Mouse (Mus musculus): ENCODE results near the gene Slco1a4. TPM values are rescaled to one million over a fixed set of nuclear protein-coding genes. Genes with fewer than 3 reads are reported as not detected.
"Not testable (repeated sequence)": the region's sequence is repeated elsewhere in the genome, so short reads cannot be mapped to it uniquely, and the experiment has no call there.

Slco1a4 gene
- 0.38 TPM in 1 of 2 replicates, not detected in the other for polyA plus RNA-seq (2016; fragmentation: Nextera tagmentation; extraction: Ambion mirVana)

DNA sequence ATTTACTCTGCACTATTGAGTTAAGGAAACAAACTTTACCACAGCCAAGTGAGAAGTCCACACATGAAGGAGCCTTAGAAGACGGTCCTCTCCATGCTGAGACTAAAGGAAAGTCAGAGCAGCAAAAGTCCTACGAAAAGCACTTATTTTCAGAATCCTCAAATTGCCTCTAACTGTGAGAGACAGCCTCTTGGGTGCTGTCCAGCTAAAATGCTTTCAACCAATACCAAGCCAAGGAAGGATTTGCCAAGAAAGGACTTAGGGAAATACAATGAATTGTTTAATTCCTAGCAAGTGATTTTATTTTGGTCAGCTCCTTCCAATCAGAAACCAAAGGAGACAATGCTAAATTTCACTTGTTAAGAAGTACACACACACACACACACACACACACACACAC, at the start of gene Slco1a4:
Gene Slco1a4 (minus strand): TSS at position 115 of the 400 bp plus-strand sequence.
- WGBS: 84% methylated on average over 2 of the region's 2 CpGs

DNA sequence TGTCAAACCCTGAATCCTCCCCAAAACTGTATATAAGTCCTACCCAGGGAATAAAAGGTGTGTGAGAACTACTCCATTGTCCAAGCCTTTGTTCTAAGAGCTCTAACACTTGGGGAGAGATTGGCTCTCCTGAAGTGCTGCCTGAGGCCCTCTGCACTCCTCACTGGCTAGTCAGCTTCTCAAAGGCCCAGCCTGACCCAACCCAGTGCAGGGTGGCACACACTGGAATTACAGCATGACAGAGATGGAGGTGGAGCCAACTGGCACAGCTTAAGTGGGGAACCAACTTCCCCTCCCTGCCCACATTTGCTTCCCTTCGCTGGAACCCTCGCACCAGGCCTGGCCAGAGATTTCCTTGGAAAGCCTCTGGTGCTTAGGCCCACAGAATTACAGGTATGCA, 42.2 kb upstream of the Slco1a4 start:
- ATAC-seq (ENCODE audit: low FRiP score): no peak
- H3K9ac ChIP-seq: no peak overlapping the region
- no peak overlapping the region for H3K4me3 ChIP-seq (replicated peaks)
- H3K27me3 ChIP-seq: no peaks in the 10 kb centered on the region
- H3K27ac ChIP-seq: no peak overlapping the region
- H3K4me2 ChIP-seq: no peak overlapping the region
- WGBS: 48% methylated on average over 2 of the region's 2 CpGs
- no peaks in the 10 kb centered on the region for H3K4me1 ChIP-seq
- no peaks in the 10 kb centered on the region for H3K9me3 ChIP-seq
- no peaks in the 10 kb centered on the region for H3K36me3 ChIP-seq (replicated peaks)

More for the DNA sequence above, at the start of gene Slco1a4:
- Histone ChIP-seq H3K4me2 (no peak within 1 kb of the TSS), H3K9ac (no peak within 1 kb of the TSS), H3K4me1 (no peaks in the 10 kb centered on the region), H3K4me3 (replicated peaks) (no peak within 1 kb of the TSS), H3K27me3 (no peaks in the 10 kb centered on the region), H3K27ac (no peak within 1 kb of the TSS), H3K9me3 (no peaks in the 10 kb centered on the region), H3K36me3 (replicated peaks) (no peaks in the 10 kb centered on the region)
- no peak for ATAC-seq (ENCODE audit: low FRiP score)

DNA sequence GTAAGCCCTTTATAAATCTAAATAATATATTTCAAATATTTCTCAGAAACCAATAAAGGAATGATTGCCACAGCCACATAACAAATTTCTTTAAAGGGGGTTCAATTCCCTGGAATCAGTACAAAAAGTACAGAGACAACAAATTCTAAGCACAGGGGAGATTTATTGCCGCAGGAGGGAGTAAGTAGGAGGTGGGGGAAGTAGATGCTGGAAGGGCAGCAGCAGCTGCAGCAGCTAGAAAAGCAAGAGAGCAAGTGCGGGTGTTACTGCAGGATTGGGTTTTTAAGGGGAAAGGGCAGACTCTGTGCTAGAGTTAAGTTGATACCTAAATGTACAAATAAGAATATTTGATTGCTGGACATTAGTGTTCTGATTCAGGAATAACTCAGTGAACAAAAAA, 33.7 kb upstream of the Slco1a4 start:
- Histone ChIP-seq H3K27me3 (no peaks in the 10 kb centered on the region), H3K4me2 (no peak overlapping the region), H3K36me3 (replicated peaks) (no peaks in the 10 kb centered on the region), H3K9me3 (no peaks in the 10 kb centered on the region), H3K4me1 (no peaks in the 10 kb centered on the region), H3K9ac (no peak overlapping the region), H3K27ac (no peak overlapping the region), H3K4me3 (replicated peaks) (no peak overlapping the region)
- WGBS: 76% methylated on average over 2 of the region's 2 CpGs
- no peak for ATAC-seq (ENCODE audit: low FRiP score)

DNA sequence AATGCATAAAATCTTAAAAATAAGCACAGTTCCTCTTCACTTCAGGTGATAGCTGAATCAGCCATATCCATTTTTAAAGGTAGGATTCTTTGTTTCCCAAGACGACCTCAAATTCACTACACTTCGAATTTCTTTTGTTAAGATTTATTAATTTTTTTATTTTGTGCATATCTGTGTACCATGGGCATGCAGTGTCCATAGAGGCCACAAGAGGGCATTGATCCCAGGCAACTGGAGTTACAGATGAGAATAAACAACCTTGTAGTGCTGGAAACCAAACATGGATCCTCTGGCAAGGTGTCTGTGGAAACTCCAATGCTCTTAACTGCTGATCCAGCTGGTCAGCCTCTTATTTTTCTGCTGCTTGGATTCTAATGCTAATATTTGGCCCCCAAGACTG, 32.2 kb upstream of the Slco1a4 start:
- H3K9me3 ChIP-seq: no peaks in the 10 kb centered on the region
- no peaks in the 10 kb centered on the region for H3K4me1 ChIP-seq
- no peak overlapping the region for H3K4me2 ChIP-seq
- 71% methylated on average over 2 of the region's 2 CpGs for WGBS
- H3K9ac ChIP-seq: no peak overlapping the region
- no peaks in the 10 kb centered on the region for H3K36me3 ChIP-seq (replicated peaks)
- no peak overlapping the region for H3K27ac ChIP-seq
- ATAC-seq (ENCODE audit: low FRiP score): no peak
- no peaks in the 10 kb centered on the region for H3K27me3 ChIP-seq
- no peak overlapping the region for H3K4me3 ChIP-seq (replicated peaks)

DNA sequence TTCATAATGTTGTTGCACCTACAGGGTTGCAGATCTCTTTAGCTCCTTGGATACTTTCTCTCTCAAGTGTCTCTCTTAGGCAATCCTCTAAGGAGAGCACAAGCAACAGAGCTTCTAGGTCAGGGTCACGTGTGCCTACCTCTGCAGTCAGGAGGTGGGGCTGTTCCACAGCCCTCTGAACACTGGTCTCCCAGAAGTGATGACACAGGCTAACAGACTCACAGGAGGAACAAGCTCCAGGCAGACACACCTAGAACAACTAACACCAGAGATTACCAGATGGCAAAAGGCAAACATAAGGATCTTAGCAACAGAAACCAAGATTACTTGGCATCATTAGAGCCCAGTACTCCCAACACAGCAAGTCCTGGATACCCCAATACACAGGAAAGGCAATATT, 26.6 kb upstream of the Slco1a4 start:
- H3K4me2 ChIP-seq: no peak overlapping the region
- 74% methylated on average over 1 of the region's 1 CpGs for WGBS
- ATAC-seq (ENCODE audit: low FRiP score): no peak
- no peak overlapping the region for H3K9ac ChIP-seq
- no peaks in the 10 kb centered on the region for H3K4me1 ChIP-seq
- no peaks in the 10 kb centered on the region for H3K36me3 ChIP-seq (replicated peaks)
- H3K4me3 ChIP-seq (replicated peaks): no peak overlapping the region
- H3K27ac ChIP-seq: no peak overlapping the region
- no peaks in the 10 kb centered on the region for H3K9me3 ChIP-seq
- no peaks in the 10 kb centered on the region for H3K27me3 ChIP-seq

DNA sequence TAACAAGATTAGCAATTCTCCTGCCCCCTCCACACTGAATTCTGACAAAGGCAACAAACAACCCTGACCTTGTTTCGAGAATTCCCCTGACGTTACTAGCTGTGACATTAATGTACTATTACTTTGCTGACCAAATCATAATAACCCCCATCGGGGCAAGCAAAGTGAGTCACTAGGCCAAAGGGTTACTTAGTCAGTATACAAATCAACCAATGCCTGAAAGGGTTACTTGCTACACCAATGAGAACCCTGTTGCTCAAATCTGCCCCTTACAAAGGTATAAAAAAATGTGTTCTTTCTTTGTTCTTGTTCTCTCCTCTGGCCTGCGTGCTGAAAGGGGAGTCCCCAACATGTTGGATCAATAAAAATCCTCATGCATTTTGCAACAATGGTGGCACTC, 19.7 kb upstream of the Slco1a4 start:
- H3K4me1 ChIP-seq; H3K9me3 ChIP-seq; H3K36me3 ChIP-seq (replicated peaks); H3K4me3 ChIP-seq (replicated peaks); H3K27me3 ChIP-seq; H3K27ac ChIP-seq; ATAC-seq (ENCODE audit: low FRiP score); H3K9ac ChIP-seq; H3K4me2 ChIP-seq: not testable (repeated sequence)
- WGBS: 79% methylated on average over 4 of the region's 4 CpGs

DNA sequence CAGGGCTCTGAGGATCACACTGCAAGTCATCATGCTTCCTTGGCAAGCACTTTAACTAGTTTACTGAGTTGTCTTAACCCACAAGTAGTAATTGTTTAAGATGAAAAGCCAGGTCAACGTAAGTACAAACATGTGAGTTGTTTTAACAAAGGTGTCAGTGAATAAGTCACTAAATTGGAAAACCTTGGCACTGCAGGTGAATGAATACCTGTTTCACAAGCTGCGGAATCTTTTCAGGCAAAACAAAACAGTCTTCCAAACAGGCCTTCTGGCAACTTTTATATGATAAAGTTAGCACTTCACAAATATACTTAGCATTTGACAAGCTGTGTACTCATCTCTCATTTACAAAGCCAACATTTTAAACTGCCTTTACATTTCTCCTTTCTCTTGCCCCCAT, 15.7 kb upstream of the Slco1a4 start:
- Histone ChIP-seq H3K27me3 (no peaks in the 10 kb centered on the region), H3K27ac (no peak overlapping the region), H3K36me3 (replicated peaks) (no peaks in the 10 kb centered on the region), H3K4me1 (no peaks in the 10 kb centered on the region), H3K9ac (no peak overlapping the region), H3K4me3 (replicated peaks) (no peak overlapping the region), H3K4me2 (no peak overlapping the region), H3K9me3 (no peaks in the 10 kb centered on the region)
- ATAC-seq (ENCODE audit: low FRiP score): no peak
- WGBS: 75% methylated on average over 2 of the region's 2 CpGs

DNA sequence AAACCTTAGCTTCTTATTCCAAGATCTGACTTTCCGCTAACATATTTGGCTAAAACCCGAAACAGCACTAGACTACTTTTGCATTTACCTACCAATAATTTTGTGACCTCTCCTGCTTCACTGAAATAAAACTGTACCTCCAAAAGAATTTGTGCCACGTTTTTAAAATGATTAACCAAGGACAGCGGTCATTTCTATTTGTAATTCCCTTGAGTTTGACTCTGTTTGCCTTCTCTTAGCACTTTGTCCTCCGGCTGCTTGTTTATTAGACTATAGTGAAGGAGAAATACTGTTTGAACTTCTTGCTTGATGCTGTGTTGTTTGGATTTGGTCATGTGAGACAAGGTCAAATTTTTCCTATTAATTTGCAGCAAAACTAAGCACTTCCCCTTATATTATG, 12.7 kb upstream of the Slco1a4 start:
- Histone ChIP-seq H3K27ac (no peak overlapping the region), H3K27me3 (no peaks in the 10 kb centered on the region), H3K4me3 (replicated peaks) (no peak overlapping the region), H3K4me1 (no peaks in the 10 kb centered on the region), H3K4me2 (no peak overlapping the region), H3K9ac (no peak overlapping the region), H3K9me3 (no peaks in the 10 kb centered on the region), H3K36me3 (replicated peaks) (no peaks in the 10 kb centered on the region)
- ATAC-seq (ENCODE audit: low FRiP score): no peak
- WGBS: 86% methylated on average over 5 of the region's 5 CpGs

DNA sequence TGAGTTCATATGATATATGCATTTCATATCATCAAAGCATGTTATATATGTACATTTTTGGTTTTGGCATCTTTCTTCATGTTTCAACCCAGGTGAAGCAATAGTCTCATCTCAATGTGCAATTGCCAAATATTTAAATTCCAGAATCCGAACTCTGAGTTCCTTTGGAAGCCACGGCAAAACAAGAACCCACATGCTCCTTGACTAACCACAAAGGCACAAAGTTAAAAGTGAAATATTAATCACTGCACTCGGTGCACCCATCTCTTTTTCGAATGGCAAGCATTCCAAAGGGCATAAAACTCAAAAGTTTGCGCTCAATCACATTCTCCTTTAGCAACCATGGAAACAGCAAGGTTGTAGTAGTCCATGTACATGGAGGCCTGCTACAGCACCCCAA, 10.0 kb upstream of the Slco1a4 start:
- H3K4me2 ChIP-seq: no peak overlapping the region
- no peak overlapping the region for H3K9ac ChIP-seq
- no peaks in the 10 kb centered on the region for H3K36me3 ChIP-seq (replicated peaks)
- H3K4me1 ChIP-seq: no peaks in the 10 kb centered on the region
- H3K27me3 ChIP-seq: no peaks in the 10 kb centered on the region
- WGBS: 91% methylated on average over 5 of the region's 5 CpGs
- ATAC-seq (ENCODE audit: low FRiP score): no peak
- H3K4me3 ChIP-seq (replicated peaks): no peak overlapping the region
- no peaks in the 10 kb centered on the region for H3K9me3 ChIP-seq
- no peak overlapping the region for H3K27ac ChIP-seq

DNA sequence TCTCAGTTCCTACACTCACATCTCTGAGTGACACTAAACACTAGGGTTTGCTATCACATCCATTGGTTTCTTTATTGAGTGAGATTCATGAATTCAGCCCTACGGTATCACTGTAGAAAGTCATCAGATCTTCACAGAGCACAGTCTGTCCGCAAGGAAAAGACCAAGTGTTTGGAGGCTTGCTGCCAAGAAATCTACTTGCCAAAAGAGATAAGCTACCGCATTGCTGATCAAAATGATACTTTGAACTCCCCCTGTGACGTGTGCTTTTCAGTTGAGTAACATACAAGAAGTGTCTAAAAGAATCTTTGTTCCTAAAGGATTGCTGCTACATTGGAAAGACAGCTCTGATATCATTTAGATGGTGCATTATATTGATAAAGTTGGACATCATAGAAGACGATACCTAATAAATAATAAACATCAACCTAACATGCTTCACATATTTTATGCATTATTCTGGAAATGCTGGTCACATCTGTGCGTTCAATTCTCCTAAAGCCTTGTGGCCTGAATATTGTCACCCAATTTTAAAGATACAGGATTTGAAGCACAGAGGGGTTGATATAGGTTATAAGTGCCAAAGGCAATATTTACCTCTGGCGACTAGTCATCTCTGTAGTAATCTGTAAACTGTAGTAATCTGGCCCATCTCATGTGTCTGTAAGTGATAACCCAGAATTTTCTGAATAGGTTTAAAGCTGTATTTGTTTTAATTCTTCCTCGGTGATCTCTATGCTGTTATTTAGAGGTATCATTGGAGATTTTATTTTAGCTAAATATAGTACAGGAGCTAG, 1.9 kb upstream of the Slco1a4 start:
- no peak overlapping the region for H3K4me3 ChIP-seq (replicated peaks)
- ATAC-seq (ENCODE audit: low FRiP score): no peak
- WGBS: 87% methylated on average over 8 of the region's 8 CpGs
- no peaks in the 10 kb centered on the region for H3K27me3 ChIP-seq
- H3K9ac ChIP-seq: no peak overlapping the region
- no peaks in the 10 kb centered on the region for H3K4me1 ChIP-seq
- H3K27ac ChIP-seq: no peak overlapping the region
- H3K4me2 ChIP-seq: no peak overlapping the region
- H3K9me3 ChIP-seq: no peaks in the 10 kb centered on the region
- H3K36me3 ChIP-seq (replicated peaks): no peaks in the 10 kb centered on the region

DNA sequence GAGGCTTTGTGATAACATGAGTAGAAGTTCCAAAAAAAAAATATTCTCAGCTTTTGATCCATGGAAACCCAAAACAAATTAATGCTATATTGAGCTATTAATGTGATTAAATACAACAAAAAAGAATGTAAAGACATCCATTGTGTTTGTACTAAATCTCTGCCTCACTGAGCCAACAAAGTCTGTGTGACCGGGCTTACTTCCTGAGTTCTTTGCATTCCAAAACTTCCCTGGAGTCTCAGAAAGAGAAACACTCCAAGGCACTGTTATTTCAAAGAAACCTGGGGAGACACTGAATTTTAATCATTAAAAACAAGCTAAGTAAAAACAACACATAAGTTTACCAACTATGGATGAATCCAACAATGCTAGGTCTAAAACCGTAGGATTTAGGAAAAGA, 2.4 kb downstream of the Slco1a4 start:
- no peaks in the 10 kb centered on the region for H3K9me3 ChIP-seq
- H3K4me1 ChIP-seq: no peaks in the 10 kb centered on the region
- WGBS: 47% methylated on average over 2 of the region's 2 CpGs
- no peak overlapping the region for H3K9ac ChIP-seq
- no peak overlapping the region for H3K27ac ChIP-seq
- H3K4me3 ChIP-seq (replicated peaks): no peak overlapping the region
- no peak overlapping the region for H3K4me2 ChIP-seq
- H3K27me3 ChIP-seq: no peaks in the 10 kb centered on the region
- ATAC-seq (ENCODE audit: low FRiP score): no peak
- H3K36me3 ChIP-seq (replicated peaks): no peaks in the 10 kb centered on the region

DNA sequence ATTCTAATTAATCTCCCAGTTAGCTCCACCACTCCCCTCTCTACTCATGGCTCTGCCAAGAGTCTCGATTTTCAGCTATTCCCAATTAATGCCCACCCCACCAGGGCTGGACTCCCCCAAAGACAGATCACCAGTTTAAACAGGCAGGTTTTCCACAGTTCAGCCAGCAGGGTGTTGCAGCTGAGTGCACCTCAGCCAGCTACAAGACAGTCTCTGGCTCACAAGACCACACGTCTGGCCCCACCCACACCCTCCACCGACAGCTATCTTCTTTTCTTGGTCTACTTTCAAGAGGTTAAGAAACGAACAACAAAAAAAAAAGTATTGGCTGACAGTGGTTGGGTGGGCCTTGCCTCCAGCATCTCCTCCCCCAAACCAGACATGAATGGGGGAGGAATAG, 6.9 kb downstream of the Slco1a4 start:
- ATAC-seq (ENCODE audit: low FRiP score): peak; percentile 33; the same call in 1 of the 2 replicates
- H3K27ac ChIP-seq: no peak overlapping the region
- no peaks in the 10 kb centered on the region for H3K9me3 ChIP-seq
- no peak overlapping the region for H3K9ac ChIP-seq
- H3K36me3 ChIP-seq (replicated peaks): no peaks in the 10 kb centered on the region
- H3K4me2 ChIP-seq: no peak overlapping the region
- 24% methylated on average over 4 of the region's 4 CpGs for WGBS
- H3K4me1 ChIP-seq: no peaks in the 10 kb centered on the region
- no peak overlapping the region for H3K4me3 ChIP-seq (replicated peaks)
- H3K27me3 ChIP-seq: no peaks in the 10 kb centered on the region

DNA sequence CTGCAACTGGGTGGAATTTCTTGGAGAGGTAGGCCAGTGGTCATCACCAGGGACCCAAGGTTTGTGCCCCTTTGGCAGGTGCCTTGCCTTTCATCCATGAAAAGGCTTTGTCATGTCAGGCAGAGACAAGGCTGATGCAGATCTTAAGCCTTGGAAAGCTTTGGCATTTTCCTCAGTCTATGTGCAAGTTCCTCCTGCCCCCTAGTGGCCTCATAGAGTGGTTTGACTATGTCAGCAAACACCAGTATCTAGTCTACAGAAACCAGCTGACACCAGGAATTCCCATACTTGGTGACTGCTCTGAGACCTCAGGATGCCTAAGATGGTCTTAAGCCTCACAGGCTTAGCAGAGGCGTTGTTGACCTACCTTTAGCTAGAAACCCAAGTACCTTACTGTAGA, 58.2 kb downstream of the Slco1a4 start:
- Histone ChIP-seq H3K9me3 (no peaks in the 10 kb centered on the region), H3K4me2 (no peak overlapping the region), H3K27ac (no peak overlapping the region), H3K36me3 (replicated peaks) (no peaks in the 10 kb centered on the region), H3K4me3 (replicated peaks) (no peak overlapping the region), H3K27me3 (no peaks in the 10 kb centered on the region), H3K4me1 (no peaks in the 10 kb centered on the region), H3K9ac (no peak overlapping the region)
- WGBS: 21% methylated on average over 1 of the region's 1 CpGs
- peak; percentile 89 for ATAC-seq (ENCODE audit: low FRiP score)
